Mouse (Mus musculus) hematopoietic stem cell, adult 5-6 weeks (primary cell): ENCODE data around the gene Asap3. TPM values are rescaled to one million over a fixed set of nuclear protein-coding genes. Genes with fewer than 3 reads are reported as not detected.

Experiments used
- total RNA-seq: library from RNA; stranded (forward); fragments of 172-1452, 232-1000 nt; gene quantifications from 2 replicates; pipeline ENCODE4 v1.2.3, GENCODE M21; 2017

Gene Asap3
- total RNA-seq, 1 experiment from 2014 or later: 0.25 TPM

Other genes with a start within 250 kb of the Asap3 start
- gene Gale, start 242.6 kb upstream of the Asap3 start, total RNA-seq: 2.3 and 4.4 TPM in 2 replicates
- gene Lypla2, start 233.7 kb upstream of the Asap3 start, total RNA-seq: 10.8 and 19.3 TPM in 2 replicates
- gene Pithd1, start 219.1 kb upstream of the Asap3 start, total RNA-seq: 24.1 and 63.2 TPM in 2 replicates
- gene Eloa, start 184.6 kb upstream of the Asap3 start, total RNA-seq: 43.3 and 49.1 TPM in 2 replicates
- 829 and 1,291 TPM in 2 replicates for gene Rpl11, start 152.9 kb upstream of the Asap3 start, total RNA-seq
- gene Id3, start 62.9 kb upstream of the Asap3 start, total RNA-seq: 6.8 and 7.3 TPM in 2 replicates
- 7.1 and 7.2 TPM in 2 replicates for gene E2f2, start 34.0 kb upstream of the Asap3 start, total RNA-seq
- gene Tcea3, start 41.4 kb downstream of the Asap3 start, total RNA-seq: 0.81 TPM in 1 of 2 replicates, not detected in the other
- 10.0 and 12.6 TPM in 2 replicates for gene Zfp46, start 78.3 kb downstream of the Asap3 start, total RNA-seq
- 217 and 281 TPM in 2 replicates for gene Hnrnpr, start 104.6 kb downstream of the Asap3 start, total RNA-seq
- not detected in 2 replicates for gene Htr1d, start 217.2 kb downstream of the Asap3 start, total RNA-seq